Mouse (Mus musculus) erythroblast, adult 5-6 weeks (primary cell): ENCODE results near the gene Tyrobp. TPM values are rescaled to one million over a fixed set of nuclear protein-coding genes. Genes with fewer than 3 reads are reported as not detected.

Source experiments
- ATAC-seq: replicated peaks from 2 replicates; pipeline ENCODE4 v1.8.0; 2016; ENCODE audit warnings: moderate number of reproducible peaks, mild to moderate bottlenecking, moderate TSS enrichment, inconsistent platforms; ENCODE audit not compliant: poor library complexity, low FRiP score, severe bottlenecking
- total RNA-seq, 2 experiments: library from RNA; stranded (forward) in 1 of 2; stranded (reverse) in 1 of 2; fragments of 150-400 nt in 1 of 2; fragments of 200-764, 138-1000 nt in 1 of 2; gene quantifications; 2 replicates each; pipeline versions ENCODE4 v1.2.3 to v1.2.4; 2015 to 2017; ENCODE audit warnings: low replicate concordance in 2 of 2

Gene Tyrobp
- 315 and 361 TPM in 2 replicates for total RNA-seq (2015; ENCODE audit: low replicate concordance)
- total RNA-seq (2017; ENCODE audit: low replicate concordance), result 122 and 140 TPM in 2 replicates

DNA sequence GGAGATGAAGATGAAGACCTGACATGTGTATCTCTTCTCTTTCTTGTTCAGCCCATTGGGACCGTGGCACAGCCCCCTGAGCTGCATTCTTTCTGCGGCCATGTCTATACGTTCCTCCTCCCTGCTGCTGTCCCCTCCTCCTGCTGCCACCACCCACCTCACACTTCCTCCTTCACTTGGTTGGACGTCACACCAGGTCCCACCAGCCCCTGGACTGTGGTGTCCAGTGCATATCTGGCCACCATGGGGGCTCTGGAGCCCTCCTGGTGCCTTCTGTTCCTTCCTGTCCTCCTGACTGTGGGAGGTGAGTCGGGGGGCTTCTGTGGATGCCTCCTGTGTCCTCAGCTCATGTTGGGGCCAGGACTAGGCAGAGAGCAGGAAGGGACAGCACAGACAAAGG lies at the start of gene Tyrobp:
Gene Tyrobp (plus strand): TSS at position 165 of the 400 bp plus-strand sequence.
- no peak for ATAC-seq

DNA sequence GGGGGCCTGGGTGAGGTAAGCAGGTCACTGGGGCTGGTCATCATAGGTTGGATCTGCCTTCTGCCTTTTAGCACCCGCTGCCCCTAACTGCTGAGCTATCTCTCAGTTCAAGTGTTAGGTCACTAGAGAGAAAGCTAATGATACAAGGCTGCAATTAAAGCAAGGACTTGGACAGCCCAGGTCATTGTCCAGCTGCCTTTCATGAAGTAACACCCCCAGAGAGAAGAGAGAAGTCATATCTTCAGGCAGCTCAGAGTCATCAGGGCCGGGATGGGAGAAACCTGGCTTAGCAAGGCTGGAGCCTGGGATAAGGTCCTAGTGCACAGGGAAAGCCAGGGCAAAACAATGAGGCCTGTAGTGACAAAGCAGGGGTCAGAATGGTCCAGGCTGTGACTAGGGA lies 46.1 kb upstream of the Tyrobp start:
- no peak for ATAC-seq

DNA sequence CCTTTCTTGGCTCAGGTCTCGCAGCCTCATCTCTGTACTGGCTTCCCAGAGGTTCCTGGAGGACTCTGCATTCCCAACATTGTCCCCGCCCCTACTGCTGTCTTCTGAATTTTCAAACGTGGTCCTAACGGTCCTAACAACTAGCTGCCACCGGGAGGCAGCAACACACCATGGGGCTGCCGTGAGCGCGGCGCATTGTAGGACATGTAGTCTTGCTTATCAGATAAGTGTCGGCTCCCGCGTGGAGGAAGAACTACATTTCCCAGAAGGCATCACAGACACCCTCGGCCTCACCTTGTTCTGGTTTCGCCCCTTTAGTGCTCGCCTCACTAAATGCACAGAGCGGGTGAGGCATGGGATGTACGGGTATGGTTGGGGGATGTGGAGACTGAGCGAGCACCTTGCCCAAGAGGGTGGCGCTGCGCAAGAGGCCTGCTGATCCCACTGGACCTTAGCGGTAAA lies 40.0 kb upstream of the Tyrobp start:
- peak; percentile 91 for ATAC-seq

DNA sequence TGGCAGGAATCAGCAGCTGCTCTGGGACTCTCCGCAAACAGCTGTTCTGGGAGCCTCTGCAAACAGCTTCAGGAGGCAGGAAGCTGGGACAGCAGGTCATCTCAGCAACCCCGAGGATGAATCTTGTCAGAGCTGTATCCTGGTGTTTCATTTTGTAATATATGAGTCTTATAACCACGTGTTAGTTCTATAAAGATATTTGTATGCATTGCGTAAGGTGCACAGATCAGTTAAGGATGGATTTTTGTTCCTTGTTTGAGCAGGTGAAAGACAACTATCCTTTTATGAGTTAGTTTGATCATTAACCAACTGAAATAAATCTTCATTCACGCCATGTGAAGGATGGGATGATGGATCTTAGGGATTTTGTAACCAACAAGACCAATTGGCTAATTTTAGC lies 33.5 kb upstream of the Tyrobp start:
- ATAC-seq, result no peak

DNA sequence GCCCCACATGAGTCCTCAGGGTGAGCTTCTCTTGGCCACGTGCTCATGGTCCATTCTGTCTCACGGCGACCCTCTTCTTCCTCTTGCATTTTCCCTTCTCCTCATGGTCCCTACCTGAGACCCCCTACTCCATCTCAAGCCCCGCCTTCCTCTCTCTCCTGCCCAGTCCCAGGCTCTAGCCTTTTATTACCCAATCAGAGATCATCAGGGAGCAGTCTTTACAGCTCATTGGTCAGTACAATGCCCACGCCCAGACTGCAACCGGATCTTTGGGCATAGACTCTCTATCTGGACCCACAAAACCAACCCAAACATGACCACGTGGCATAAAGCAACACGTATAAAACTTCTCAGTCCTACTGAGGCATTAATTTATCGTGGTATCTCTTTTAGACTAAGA lies 29.5 kb upstream of the Tyrobp start:
- no peak for ATAC-seq

DNA sequence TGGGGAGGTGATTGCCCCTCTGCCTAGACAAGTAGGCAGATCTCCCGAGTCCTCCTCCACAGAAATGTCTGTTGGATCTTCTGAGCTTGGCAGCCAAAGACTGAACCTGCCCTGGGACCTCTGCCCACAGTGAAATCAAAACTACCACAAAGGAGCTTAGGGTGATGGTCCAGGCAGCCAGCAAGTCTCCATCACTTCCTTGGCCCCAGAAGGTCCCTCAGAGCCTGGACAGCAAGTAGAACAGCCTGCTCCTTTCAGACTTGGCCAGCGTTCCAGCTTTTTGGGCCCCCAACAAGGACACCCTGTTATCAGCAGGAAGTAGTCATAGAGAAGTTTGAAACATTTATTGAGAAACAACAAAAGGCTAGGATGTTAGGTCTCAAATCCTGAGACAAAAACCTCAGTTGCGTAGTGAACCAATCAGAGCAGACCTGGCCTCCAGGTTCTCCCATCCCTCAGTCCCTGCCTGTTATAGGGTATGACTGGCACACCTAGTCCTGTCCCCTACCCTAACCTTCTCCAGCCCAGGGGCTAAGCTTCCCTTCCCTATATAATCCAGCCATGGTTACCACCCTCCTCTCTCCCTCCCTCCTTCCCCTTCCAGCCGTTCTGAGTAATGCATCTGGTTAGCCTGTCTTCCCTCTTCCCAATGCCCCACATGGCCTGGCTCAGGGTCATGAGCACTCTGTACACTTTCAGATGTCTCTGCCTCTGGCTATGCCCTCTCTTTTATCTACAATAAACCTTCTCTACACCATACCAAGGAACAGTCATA lies 20.6 kb upstream of the Tyrobp start:
- ATAC-seq, result peak; percentile 64

DNA sequence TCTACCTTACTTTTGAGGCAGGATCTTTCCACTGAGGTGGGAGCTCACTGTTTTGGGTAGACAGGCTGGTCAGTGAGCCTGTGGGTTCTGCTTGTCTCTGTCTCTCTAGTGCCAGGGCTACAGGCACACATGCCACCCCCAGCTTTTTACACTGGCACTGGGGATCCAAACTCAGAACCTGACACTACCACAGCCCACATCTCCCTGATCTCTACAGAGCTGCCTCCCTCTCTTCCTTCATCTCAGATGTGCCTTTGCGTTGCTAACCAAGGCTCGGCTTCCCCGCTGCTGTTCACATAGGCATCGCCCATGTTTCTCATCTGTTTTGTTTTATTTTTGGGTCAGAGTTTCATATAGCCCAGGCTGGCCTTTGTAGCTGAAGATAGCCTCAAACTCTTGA lies 19.9 kb upstream of the Tyrobp start:
- ATAC-seq, result no peak

DNA sequence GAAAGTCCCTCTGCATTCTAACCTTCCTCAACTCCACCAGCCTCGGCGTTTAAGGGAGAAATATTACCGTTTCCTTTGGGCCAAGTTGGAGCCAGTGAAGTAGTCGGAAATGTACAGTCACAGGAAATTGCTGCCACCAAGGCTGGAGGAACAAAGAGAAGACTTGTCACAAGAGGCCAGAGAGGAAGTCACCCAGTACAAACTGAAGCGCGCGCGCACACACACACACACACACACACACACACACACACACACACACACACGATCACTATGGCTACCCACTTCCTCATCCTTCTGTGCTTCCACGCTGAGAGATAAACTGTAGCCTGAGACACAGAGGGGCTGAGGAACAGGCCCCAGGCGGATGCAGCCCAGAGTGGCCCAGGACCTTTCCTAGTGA lies 19.2 kb upstream of the Tyrobp start:
- ATAC-seq, result no peak

DNA sequence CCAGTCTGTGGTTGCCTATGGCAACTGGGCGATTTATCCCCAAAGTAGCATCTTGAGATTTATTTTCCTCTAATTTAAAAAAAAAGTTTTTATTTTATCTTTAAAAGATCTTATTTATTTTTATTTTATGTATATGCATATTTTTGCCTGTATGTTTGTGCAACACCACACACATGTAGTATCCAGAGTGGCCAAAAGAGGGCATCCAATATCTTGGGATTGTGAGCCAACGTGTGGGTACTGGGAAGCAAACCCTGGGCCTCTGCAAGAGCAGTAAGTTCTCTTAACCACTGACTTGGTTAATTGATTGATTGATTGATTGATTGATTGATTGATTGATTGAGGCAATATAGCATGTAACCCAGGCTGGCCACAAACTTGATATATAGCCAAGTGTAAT lies 18.7 kb upstream of the Tyrobp start:
- ATAC-seq, result no peak

DNA sequence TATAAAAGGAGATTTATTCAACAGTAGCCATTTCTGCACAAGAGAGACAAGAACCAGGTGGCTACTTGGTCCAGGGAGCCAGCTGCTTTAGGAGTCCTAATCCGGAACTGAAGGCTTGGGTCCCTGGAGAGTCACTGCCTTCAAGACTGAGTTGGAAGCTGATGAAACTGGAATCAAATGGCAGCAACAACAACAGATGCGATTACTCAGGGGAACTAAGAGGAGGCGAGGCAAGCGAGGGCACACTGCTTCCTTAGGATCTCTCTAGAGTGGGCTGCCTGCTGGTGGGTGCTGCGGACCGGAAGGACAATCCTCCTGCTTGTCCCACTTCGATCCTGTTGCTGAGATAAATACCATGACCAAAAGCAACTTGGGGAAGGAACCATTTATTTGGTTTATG lies 13.9 kb upstream of the Tyrobp start:
- ATAC-seq, result no peak

DNA sequence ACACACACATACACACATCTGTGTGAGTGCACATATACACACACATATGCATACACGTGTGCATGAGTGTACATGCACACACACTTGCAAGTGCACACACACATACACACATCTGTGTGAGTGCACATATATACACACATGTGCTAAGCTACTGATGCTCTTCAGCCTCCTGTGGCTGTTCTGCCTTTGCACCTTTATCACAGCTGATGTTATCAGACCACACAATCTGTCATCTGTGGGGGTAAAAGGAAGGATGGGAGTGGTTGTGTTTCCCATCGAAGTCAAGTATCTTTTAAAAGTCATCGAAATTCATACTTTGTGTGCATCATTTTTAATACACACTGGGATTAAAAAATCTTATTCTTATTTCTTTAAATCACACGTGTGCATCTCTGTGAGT lies 11.2 kb upstream of the Tyrobp start:
- ATAC-seq, result no peak

DNA sequence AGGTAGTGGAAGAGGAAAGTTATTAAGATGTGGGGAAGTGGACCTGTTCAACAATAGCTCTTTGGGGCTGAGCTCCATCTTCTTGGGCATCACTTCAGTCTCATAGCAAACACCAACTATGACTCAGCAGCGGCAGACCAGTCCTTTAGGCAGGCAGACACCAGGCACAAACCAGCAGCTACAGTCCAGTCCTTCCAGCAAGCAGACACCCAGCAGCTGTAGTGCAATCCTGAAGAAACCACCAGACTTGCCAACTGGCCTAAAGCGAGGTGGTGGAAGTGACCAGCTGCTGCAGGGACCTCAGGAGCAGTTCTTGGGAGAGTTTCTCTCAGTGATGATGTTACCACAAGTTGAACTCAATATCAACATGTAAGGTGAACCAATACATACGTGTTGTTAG lies 4.9 kb upstream of the Tyrobp start:
- no peak for ATAC-seq

DNA sequence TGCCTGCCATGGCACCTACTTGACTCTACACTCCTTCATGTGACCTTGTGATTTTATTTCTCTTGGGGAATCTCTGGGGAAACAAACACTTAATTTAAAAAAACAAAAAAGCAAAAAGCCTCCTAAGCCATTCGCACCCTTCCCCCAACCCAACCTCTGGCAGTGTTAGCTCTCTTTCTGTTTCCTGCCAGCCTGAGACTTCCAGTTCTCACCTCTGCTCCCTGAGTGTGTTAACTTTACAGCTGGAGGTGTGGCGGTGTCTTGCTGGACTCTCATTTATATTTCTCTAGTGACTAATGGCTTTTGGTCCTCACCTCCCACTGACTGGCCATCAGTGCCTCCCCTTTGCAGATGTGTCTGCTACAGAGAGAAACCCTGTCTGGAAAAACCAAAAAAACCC lies 3.8 kb upstream of the Tyrobp start:
- ATAC-seq, result no peak

DNA sequence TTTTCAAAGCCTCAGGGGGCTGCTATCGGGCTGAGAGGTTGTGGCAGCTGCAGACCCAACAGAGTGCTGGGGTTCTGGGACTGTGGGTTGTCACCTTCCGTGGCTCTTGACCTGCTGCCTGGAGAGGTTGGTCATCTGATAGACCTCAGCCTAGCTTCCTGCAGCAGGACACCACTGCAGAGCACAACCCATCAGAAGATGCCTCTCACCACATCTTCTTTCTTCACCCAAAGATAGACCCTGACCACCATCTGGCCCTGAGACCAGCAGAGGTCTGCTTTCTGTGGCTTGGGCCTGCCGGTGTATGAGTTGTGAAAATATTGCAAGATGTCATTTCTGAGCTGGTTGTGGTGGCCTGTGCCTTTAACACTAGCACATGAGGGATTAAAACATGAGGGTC lies 2.5 kb upstream of the Tyrobp start:
- no peak for ATAC-seq

DNA sequence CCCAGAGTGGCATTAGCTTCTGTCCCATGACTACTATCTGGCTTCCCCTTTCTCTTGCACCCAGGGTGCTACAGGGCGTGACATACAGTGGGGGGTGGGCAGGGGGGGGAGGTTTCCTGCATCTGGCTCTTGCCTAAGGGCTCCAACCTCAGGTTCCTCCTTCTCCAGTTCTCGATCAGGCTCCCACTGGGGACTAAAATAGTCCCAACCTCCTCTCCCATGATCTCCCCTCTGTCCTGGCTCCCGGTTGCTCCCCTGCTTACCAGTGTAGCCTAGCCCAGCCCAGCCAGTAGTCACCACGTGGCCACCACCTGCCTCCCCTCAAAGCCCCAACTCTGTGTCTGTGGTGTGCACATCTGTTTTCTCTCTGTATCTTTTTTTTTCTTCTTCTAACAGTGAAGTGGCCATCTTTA lies 819 bp upstream of the Tyrobp start:
- ATAC-seq, result no peak

DNA sequence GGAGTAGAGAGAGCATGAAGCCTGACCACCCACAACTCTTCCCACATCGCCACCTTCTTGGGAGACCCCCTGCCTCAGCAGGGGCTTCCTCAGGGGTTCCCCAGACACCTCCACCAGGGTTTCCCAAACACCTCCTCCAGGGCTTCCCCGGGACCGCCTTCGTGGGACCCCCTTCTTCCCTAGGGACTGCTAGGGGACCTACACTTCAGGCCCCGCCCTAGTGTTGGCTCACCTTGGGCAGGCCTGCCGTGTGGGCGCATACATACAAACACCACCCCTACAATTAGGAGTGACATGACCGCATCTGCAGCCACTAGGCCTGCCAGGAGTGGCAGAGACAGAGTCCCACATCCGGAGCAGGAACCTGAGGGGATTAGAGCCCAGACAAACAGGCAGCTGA lies 4.3 kb downstream of the Tyrobp start:
- ATAC-seq, result no peak

DNA sequence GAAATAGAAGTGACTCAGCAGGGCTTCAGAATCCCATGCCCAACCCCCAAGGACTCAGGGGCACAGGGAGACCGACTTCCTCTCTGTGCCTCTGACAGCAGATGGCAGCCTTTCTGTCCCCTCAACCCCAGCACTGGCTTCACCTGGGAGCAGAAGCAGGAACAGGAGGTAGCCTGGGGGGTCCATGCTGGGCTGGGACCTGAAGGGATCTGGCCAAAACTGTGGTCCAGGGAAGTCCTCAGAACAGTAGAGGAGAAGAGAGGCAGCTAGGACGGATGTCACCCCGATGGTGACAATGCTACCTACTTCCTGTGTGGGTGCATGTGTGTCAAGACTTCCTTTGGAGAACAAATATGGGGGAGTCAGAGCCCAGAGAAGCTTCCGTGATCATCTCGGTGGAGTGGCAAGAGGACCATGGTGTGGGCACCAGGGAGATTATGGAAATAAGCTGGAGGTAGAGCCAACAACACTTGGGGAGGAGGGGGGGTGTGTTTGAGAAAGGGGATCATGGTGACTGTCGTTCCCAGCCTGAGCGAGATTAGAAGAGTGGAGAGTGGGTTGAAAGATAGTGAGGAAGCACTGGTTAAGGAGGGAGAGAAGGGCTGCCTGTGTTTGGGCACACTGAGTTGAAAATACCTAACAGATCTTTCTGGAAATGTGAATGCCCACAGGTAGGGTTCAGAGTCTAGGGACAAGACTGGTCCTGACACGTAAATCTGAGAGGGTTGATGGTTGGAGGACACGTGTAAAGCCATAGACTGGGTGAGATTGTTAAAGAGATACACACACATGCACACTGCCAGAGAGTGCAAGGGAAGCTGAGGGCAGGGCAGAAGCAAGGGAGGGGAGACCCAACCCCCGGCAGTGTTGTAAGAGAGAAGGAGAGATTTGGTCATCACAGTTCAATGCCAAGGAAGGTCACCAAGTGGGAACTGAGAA lies 6.3 kb downstream of the Tyrobp start, which contains the start of gene Hcst:
Gene Hcst (minus strand): TSS at position 294 of the 939 bp plus-strand sequence.
- no peak for ATAC-seq

DNA sequence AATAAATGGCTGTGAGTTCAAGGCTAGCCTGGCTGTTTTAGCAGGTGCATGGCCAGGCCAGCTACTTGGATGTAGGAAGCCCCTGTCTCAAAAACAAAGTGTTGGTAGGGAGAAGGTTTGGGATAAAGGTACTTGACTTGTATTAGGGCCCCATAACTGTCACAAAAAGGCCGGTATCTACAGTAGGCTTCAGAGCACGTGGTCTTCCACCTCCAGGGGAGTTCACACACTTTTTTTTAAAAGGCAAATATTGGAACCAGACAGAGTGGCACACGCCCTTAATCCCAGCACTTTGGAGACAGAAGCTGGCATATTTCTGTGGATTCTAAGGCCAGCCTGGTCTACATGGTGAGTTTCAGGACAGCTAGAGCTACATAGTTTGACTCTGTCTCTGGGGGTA lies 7.1 kb downstream of the Tyrobp start:
- no peak for ATAC-seq

DNA sequence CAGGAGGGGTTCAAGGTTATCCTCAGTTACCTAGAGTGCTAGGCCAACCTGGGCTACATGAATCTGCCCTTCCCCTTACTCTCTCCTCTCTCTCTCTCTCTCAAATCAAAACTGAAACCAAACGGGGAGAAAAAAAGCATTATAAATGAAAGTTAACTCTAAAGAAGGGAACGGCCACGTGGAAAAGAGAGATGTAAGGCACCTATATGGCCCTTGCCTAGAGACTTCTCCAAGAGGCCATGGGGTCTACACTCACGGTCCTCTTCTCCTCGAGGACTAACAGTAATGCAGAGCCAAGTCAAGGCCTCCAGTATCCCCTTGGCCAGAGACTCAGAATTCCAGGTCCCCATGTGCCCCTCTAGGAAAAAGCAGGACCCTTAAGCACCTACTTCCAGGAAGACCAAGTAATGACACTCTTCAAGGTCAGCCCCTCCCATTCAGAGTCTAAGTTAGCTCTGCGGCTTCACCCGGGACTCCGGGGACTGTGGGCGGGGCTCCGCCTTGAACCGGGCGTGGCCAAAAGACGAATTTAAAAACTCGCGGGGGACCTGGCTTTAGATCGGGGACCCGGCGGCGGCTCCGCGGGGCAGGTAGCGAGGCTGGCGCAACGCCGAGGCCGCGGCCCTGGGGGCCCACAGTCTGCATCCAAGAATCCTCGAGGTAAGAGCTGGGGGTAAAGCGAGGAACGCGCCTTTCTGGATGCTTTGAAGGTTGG lies 7.8 kb downstream of the Tyrobp start, which contains the start of gene Nfkbid:
Gene Nfkbid (plus strand): TSS at position 558 of the 715 bp plus-strand sequence.
- ATAC-seq, result peak; percentile 70

DNA sequence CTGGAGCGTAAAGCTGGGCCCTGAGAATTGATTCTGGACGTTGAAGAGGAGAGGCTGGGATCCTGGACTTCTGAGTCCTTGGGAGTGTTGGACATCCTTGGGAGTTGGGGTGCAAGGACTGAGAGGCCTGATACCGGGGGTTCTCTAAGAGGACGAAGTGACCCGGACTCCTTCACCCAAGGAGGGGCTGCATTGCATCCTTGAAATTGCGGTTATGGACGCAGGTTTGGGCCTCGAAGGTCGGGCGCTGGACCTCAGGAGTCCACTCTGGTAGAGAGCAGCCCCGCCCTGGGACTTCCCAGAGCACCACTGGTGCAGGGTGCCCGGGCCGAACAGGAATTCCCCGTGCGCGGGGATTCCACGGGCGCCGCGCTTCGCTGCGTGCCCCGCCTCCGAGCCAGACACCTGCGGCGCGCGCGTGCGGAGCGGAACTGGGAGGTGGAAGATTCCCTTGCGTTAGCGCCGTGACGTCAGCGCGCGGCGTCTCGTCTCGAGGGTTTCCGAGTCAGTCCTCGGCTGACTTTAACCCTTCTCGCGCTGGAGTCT lies 8.4 kb downstream of the Tyrobp start:
- peak; percentile 59 for ATAC-seq
